Mouse (Mus musculus): Measurements from ENCODE around the gene Magi1.

GRCm38 (mm10) chr6:93819888-93820287, 463.8 kb downstream of the Magi1 start:
- TF ChIP-seq MYOD1 (IDR thresholded peaks at IDR 0.05; ENCODE audit: control insufficient read depth in 1 of 3, insufficient read length in 2 of 3, low read depth in 2 of 3): no peak
- no peak for TF ChIP-seq MAX (IDR thresholded peaks at IDR 0.05; ENCODE audit: low read depth)
- TF ChIP-seq TCF12 (IDR thresholded peaks at IDR 0.05; ENCODE audit: insufficient read depth, poor library complexity, severe bottlenecking): no peak
- TF ChIP-seq POLR2A (IDR thresholded peaks at IDR 0.05; ENCODE audit: insufficient read length, low read depth): no peak
- no peak for TF ChIP-seq MYOG (IDR thresholded peaks at IDR 0.05; ENCODE audit: control insufficient read depth in 1 of 3, insufficient read depth in 1 of 3, insufficient read length in 2 of 3, low read depth in 2 of 3)
- TF ChIP-seq POLR2AphosphoS2 (IDR thresholded peaks at IDR 0.05; ENCODE audit: insufficient read length, low read depth): no peak
- no peak for TF ChIP-seq USF1 (IDR thresholded peaks at IDR 0.05; ENCODE audit: low read depth)
- no peak for TF ChIP-seq E2F4 (IDR thresholded peaks at IDR 0.05; ENCODE audit: insufficient read depth)
- TF ChIP-seq CEBPB (IDR thresholded peaks at IDR 0.05; ENCODE audit: insufficient read depth, poor library complexity, severe bottlenecking): no peak
- TF ChIP-seq TCF3 (IDR thresholded peaks at IDR 0.05; ENCODE audit: insufficient read length, low read depth): no peak
- no peak for TF ChIP-seq SRF (IDR thresholded peaks at IDR 0.05; ENCODE audit: control insufficient read depth, insufficient read length, low read depth)
- no peak for TF ChIP-seq REST (IDR thresholded peaks at IDR 0.05; ENCODE audit: insufficient read depth, insufficient read length)

Data from myocyte (in vitro differentiated cells).